Mouse (Mus musculus): ENCODE results near the gene Cnga4.
"Not testable (repeated sequence)": the region's sequence is repeated elsewhere in the genome, so short reads cannot be mapped to it uniquely, and the experiment has no call there.

Cnga4 gene

GRCm38 (mm10) chr7:105404268-105404667, at the start of gene Cnga4:
Cnga4 (plus strand) TSS chr7:105404568.
- in situ Hi-C loops (cut with MboI, MseI) = loop anchor here (10.0 kb wide), 1 partner anchor 221 kb away; no protein-coding TSS in a partner anchor

DNA sequence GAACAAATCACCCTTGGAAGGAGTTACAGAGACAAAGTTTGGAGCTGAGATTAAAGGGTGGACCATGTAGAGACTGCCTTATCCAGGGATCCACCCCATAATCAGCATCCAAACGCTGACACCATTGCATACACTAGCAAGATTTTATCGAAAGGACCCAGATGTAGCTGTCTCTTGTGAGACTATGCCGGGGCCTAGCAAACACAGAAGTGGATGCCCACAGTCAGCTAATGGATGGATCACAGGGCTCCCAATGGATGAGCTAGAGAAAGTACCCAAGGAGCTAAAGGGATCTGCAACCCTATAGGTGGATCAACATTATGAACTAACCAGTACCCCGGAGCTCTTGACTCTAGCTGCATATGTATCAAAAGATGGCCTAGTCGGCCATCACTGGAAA, 48.3 kb upstream of the Cnga4 start:
- in situ Hi-C loops (cut with MboI, MseI) = not testable (repeated sequence)

GRCm38 (mm10) chr7:105356487-105356886, 47.9 kb upstream of the Cnga4 start:
- in situ Hi-C loops (cut with MboI, MseI) = not testable (repeated sequence)

- in situ Hi-C loops (cut with MboI, MseI) = no loop called here
Measured at GRCm38 (mm10) chr7:105361713-105362112, 42.7 kb upstream of the Cnga4 start.

DNA sequence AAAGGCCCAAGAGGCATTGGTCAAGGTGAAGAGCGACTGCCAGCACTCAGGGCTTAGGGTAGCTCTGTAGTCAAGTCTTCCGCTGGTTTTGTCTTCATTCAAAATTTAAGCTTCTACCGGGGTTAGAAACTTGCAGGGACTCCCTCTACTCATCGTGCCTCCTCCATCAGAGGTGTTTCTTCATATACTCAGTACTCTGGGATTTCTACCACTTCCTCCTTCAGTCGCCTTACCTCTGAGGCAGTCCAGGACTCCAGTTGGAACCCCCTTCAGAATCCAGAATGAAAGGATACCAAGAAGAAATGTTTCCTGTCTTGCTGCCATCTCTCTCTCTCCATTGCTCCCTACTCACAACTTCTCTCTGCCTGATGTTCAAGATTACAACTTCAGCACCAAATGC, 37.1 kb upstream of the Cnga4 start:
- in situ Hi-C loops (cut with MboI, MseI) = no loop called here

DNA sequence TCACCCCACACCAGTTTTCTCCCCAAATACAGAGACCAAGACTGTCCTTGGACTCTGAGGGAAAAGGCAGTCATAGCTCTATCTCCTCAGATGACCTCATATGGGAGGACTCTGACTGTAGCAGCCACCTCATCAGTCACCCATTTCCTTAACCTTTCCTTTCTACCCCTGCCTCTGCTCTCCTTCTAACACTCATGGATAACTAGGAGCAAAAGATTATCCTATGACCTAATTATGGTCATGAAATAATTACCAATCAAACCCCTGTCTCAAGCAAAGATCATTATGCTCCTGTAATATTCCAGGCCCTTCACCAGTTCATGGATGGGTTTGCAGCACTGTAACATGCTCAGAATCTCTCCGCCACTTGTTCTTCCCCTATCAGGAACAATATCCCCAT, 36.4 kb upstream of the Cnga4 start, which contains the start of gene Olfr692:
Gene Olfr692 (plus strand): TSS at position 301 of the 400 bp plus-strand sequence.
- in situ Hi-C loops (cut with MboI, MseI) = no loop called here

DNA sequence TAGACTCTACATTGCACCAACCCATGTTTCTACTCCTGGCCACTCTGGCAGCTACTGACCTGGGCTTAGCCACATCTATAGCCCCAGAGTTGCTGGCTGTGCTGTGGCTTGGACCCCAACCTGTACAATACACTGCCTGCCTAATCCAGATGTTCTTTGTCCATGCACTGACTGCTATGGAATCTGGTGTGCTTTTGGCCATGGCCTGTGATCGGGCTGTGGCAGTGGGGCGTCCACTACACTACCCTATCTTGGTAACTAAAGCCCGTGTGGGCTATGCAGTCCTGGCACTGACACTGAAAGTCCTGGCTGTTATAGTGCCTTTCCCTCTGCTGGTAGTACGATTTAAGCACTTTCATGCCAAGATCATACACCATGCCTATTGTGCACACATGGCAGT, 35.8 kb upstream of the Cnga4 start:
- in situ Hi-C loops (cut with MboI, MseI) = no loop called here

DNA sequence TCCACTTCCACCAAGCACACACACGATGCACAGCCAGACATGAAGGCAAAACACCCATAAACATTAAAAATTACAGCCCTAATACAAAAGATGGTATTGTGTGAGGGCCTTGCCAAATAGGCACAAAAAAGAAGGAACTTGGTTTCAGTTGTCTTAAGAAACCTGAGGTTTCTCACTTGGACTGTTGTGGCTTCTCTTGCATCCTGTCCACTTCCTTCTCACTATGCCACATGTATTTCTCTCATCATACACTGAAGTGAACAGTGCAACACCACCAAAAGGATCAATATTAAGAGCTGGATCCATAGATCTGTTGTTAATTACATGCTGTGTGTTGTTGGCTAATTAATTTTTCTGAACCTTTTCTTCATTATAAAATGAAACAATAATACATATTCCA, 31.5 kb upstream of the Cnga4 start:
- in situ Hi-C loops (cut with MboI, MseI) = no loop called here

DNA sequence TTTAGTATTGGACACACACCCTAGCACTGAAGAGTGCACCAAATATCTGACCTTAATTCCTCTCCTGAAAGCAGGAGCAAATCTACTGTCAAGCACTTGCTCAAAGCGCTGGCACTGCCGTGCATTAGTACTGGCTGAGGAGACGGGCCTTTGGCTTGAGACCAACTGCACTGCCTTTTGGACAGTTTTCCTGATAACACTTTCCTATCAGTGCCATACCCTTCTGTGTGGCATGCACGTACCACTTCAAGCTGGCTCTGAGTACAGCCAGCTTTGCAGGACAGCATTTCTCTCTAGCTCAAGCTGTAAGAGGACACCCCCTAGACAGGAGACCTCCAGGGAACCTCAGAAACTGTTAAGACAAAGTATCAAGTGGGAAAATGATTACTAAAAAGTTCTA, 30.9 kb upstream of the Cnga4 start:
- in situ Hi-C loops (cut with MboI, MseI) = no loop called here

DNA sequence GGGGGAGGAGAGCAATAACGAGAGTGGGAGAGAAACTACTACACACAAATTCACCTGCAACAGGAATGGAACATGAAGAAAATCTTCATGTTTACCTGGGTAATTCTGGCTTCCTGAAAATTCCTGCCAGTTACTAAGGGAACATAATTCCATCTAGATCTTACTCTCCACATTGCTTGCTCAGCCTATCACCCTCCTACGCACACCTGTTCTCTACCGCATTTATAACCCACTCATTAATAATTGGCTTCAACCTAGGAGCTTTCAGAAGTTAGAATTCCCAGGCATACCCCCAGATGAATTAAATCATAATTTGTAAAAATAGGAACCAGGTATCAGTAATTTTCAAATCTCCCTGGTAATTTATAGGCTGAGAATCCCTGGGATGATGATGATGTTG, 30.4 kb upstream of the Cnga4 start:
- in situ Hi-C loops (cut with MboI, MseI) = no loop called here

- in situ Hi-C loops (cut with MboI, MseI) = no loop called here
Measured at GRCm38 (mm10) chr7:105374866-105375265, 29.5 kb upstream of the Cnga4 start, which contains the start of gene Gm5901. Gm5901 (plus strand) TSS chr7:105375038.

DNA sequence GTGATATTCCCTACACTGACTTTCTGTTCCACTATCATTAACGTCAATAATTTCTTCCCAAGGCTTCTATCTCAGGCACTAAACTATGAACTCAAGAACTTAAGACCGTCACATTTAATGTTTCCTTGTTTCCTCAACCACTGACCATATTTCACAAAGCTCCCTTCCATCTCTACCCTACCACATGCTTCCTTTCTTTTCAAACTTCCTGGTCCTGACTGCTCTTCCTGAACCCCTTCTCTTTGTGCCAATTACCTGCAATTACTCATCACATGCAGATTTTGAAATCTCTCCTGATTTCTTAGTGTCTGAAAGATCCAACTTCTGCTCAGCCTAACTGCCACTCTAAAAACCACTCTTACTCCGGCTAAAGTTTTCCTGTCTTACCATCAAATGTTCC, 24.0 kb upstream of the Cnga4 start:
- in situ Hi-C loops (cut with MboI, MseI) = loop anchor here (10.0 kb wide), 1 partner anchor 424 kb away; no protein-coding TSS in a partner anchor

- in situ Hi-C loops (cut with MboI, MseI) = loop anchor here (10.0 kb wide), 1 partner anchor 417 kb away; no protein-coding TSS in a partner anchor
Measured at GRCm38 (mm10) chr7:105387696-105388095, 16.7 kb upstream of the Cnga4 start.

DNA sequence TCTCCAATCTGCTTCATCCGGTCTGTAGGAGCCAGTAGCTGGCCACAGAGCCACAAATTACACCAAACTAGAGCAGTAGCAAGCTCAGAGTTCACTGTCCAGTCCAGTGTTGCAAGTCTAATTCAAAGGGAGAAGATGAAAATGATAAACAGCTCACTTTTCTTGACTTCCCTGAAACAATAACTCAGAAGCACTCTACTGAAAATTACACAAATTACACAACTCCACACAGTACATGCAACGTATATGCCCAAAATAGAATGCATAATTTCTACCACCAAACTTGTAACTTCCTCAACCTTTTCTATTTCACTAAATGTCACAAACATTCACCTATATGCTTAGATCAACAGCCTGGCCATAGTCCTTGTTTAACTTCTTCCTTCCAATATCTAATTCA, 14.1 kb upstream of the Cnga4 start:
- in situ Hi-C loops (cut with MboI, MseI) = no loop called here

DNA sequence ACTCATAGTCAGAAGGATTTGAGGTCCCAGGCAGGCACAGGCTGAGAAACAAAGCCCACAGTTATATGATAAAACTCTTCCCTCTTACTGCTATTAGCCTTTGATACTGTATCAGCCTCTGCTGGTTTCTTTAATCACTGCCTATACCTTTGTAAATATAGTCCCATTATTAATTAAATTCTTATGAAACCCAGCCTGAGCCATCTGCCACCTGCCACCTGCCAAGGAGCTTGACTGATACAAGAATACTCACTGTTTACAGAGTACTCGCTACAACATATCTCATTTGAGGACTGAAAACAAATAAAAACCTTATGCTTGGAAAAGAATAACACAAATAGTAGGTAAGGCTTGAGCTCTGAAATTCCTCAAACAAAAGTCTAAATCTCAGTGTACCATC, 9.8 kb upstream of the Cnga4 start:
- in situ Hi-C loops (cut with MboI, MseI) = no loop called here

DNA sequence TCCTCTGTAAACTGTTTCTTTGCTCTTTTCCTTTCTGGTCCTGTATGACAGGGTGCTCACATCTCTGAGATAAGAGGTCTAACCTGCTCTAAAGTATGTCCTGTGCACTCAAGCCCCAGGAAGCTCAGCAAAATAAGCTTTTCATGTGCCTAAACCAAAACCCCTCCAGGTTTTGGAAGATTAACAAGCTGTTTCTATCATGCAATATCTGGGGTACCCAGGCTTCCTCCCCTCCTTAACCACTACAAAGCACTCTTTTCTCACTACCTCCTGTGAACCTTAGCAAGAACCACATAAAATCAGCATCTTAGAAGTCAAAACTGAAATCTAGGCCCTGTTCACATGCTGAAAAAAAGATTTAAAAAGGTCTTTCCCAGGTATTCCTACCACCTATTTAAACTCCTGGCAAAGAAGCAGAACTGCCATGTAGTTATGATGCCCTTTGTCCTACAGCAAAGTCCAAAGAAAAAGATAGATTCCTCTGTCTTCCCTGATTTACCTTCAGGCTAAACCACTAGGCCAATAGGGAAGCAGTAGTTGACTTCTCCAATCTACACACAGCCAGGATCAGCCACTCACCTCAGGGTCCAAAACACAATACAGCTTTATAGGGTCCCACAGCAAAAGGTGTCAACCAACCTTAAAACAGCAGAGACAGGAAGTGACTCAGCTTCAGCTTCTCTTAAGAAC, 9.1 kb upstream of the Cnga4 start:
- in situ Hi-C loops (cut with MboI, MseI) = no loop called here

GRCm38 (mm10) chr7:105396126-105396525, 8.2 kb upstream of the Cnga4 start:
- in situ Hi-C loops (cut with MboI, MseI) = no loop called here

DNA sequence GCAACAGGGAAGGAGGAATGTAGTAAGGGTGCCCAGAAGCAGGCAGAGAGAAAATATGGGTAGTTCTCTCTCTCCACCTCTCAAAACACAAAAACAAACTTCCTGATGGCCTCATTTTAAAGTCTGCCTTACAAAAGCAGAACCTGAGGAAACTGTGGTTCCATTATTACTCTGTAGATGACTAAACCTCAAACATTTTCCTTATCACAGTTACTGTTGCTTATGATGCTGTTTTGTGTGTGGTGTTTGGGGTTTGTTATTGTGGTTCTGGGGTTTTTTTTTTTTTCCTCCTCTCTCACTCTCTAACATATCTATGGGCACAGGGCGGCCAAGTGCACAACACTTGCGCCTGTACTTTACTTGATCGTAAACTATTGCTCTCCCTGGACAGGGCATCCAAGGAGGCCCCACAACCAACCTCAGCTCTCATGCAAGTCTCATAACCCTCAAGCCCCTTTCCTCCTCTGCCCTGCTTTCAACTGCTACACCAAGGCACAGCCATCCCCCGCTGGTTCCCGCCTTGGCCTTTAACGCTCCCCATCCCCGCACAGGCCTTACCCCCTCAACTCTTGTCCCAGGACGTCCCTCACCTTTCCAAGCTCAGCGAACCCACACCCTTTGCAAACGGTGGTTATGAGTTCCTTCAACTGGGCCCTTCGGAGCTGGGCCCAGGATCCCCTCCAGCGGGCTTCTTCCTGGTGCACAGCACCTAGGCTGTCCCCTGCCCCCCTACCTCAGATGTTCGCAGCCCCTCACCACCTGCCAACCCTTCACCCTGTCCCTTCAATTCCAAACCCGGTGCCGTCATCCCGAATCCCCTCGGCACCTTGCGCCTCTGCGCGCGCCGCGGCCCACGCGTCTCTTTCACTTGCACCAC, 5.1 kb upstream of the Cnga4 start:
- in situ Hi-C loops (cut with MboI, MseI) = no loop called here

DNA sequence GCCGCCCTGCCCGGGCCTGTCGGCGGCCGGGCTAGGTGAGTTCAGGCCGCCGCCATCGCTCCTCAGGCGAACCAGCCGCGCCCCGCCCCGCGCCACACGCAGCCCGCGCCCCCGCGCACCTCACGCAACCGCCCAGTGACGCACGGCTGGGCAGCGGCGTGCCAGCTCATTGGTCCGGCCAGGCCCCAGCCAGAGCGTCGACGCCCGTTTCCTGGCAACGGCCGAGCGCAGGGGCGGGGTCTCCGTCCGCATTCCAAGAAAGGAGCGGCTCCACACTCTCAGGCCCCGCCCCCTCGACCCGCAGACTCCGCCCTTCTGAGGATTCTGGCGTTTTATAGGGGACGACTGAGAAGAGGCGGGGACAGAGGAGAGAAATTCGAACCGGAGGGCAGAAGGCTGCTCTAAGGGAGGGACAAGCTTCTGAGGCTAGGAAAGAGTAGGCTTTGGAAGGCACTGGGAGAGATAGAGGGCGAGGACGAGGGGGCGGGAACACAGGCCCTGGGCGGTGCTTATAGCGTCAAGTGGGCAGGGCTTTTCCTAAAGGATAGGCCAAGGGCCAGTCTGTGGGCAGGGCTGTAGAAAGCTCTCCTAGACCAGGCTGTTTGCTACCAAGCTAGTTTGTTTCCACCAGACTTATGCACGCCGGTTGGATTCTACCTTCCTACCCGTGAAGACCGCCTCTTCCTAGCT, 4.3 kb upstream of the Cnga4 start, which contains the start of gene Fam160a2:
Gene Fam160a2 (minus strand): TSS at position 120 of the 690 bp plus-strand sequence.
- in situ Hi-C loops (cut with MboI, MseI) = loop anchor here (10.0 kb wide), 1 partner anchor 225 kb away; no protein-coding TSS in a partner anchor

DNA sequence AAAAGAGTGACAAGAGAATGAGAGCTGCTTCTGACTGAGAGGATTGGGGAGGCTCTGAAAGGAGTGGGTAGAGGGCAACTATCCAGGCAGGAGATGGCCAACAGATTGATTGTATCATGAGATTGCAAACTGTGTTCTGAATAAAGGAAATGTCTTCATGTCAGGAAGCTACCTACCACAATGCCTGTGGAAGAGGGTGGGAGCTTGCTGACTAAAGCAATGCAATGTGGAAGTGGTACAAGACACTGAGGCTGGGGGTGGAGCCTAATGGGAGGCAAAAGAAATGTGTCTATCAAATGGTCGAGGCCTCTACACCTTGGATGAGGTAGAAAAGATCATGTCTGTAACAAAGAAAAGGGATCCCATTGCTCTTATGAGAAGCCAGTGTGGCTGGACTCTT, 2.0 kb downstream of the Cnga4 start:
- in situ Hi-C loops (cut with MboI, MseI) = loop anchor here (10.0 kb wide), 1 partner anchor 218 kb away; no protein-coding TSS in a partner anchor

- in situ Hi-C loops (cut with MboI, MseI) = loop anchor here (5.0 kb wide), 1 partner anchor 115 kb away; no protein-coding TSS in a partner anchor
Measured at GRCm38 (mm10) chr7:105411874-105412632, 7.7 kb downstream of the Cnga4 start.

All from T-helper 2 cell (primary cell).